Comparison of ENCODE assay signal across 11 mouse cellular contexts in genomic region chr12:77262650-77263049, GRCm38 (mm10). TPM values are rescaled to one million over a fixed set of nuclear protein-coding genes. Genes with fewer than 3 reads are reported as not detected.
A peak's percentile ranks its signal among the peaks of the same experiment; 100 is the strongest.
DNase-seq lines count a peak whose midpoint lies in the region; ATAC-seq and TF ChIP-seq lines count a peak whose summit lies in the region.
"Had no signal": no experiment of that assay in that cellular context is flagged by ENCODE, and none has a peak within 500 bp of the region (broad histone marks: within the 10 kb centered on the region; RNA-seq: fewer than 3 reads in every experiment).

No protein-coding gene starts in this region.

- H3K9ac ChIP-seq in hindbrain, embryonic 12.5 days: no peak overlapping the region
- H3K9ac ChIP-seq: liver, embryonic 15.5 days had no signal

- no peaks in the 10 kb centered on the region for H3K9me3 ChIP-seq in hindbrain, embryonic 12.5 days (replicated peaks)
- H3K9me3 ChIP-seq: liver, embryonic 15.5 days had no signal

- no peak for ATAC-seq in hindbrain, embryonic 12.5 days (ENCODE audit: low FRiP score)

- no peak overlapping the region for H3K27ac ChIP-seq in thymus, adult 2 months (ENCODE audit: control insufficient read depth, insufficient read depth, low read length)
- H3K27ac ChIP-seq in hindbrain, embryonic 12.5 days: no peak overlapping the region
- H3K27ac ChIP-seq: liver, embryonic 15.5 days had no signal

- DNase-seq in adrenal gland, postnatal 36 days: peak; percentile 9 to 39
- no peak for DNase-seq in adrenal gland, postnatal 4 days (ENCODE audit: low spot score in 2 of 2)
- DNase-seq in thymus, adult 2 months: peak; percentile 46
- no peak for DNase-seq in thymus, adult 18-20 months
- DNase-seq in lung, postnatal 25 days (ENCODE audit: low spot score): peak; percentile 14
- no peak for DNase-seq in MN1 (ENCODE audit: low spot score)
- DNase-seq in layer of hippocampus, postnatal 14 days (ENCODE audit: low spot score in 2 of 2): no peak
- DNase-seq: cerebellum, adult 11-12 months; heart, adult 11 months had no signal

- H3K4me3 ChIP-seq in thymus, adult 2 months (ENCODE audit: control insufficient read depth, insufficient read depth, low read length): no peak overlapping the region
- H3K4me3 ChIP-seq in hindbrain, embryonic 12.5 days: no peak overlapping the region
- H3K4me3 ChIP-seq: liver, embryonic 15.5 days had no signal

- no peak for TF ChIP-seq POLR2A in thymus, adult 2 months (IDR thresholded peaks at IDR 0.05; ENCODE audit: control insufficient read depth, extremely low read depth, insufficient read depth, low read length, poor library complexity)

- no peaks in the 10 kb centered on the region for H3K27me3 ChIP-seq in thymus, adult 2 months (ENCODE audit: control insufficient read depth, insufficient read depth, low read length)
- no peaks in the 10 kb centered on the region for H3K27me3 ChIP-seq in hindbrain, embryonic 12.5 days
- H3K27me3 ChIP-seq: liver, embryonic 15.5 days had no signal

- no peak for TF ChIP-seq CTCF in thymus, adult 2 months (IDR thresholded peaks at IDR 0.05; ENCODE audit: borderline replicate concordance, control insufficient read depth, extremely low read depth, insufficient read depth, low read length, poor library complexity)

- no peak overlapping the region for H3K4me2 ChIP-seq in hindbrain, embryonic 12.5 days (replicated peaks)
- H3K4me2 ChIP-seq: liver, embryonic 15.5 days had no signal

- H3K4me1 ChIP-seq in thymus, adult 2 months (replicated peaks; ENCODE audit: control insufficient read depth, insufficient read depth, low read length): no peaks in the 10 kb centered on the region
- H3K4me1 ChIP-seq in hindbrain, embryonic 12.5 days: 0 out of 2 replicates have a peak, but pooled peaks cover 3% of the 10 kb centered on the region
- H3K4me1 ChIP-seq: liver, embryonic 15.5 days had no signal

- H3K36me3 ChIP-seq in thymus, adult 2 months (ENCODE audit: control insufficient read depth, insufficient read depth, low read length): no peaks in the 10 kb centered on the region
- no peaks in the 10 kb centered on the region for H3K36me3 ChIP-seq in hindbrain, embryonic 12.5 days
- H3K36me3 ChIP-seq: liver, embryonic 15.5 days had no signal

RNA-seq across cellular contexts. Expression of gene Fut8, which starts 24.7 kb away (rescaled TPM):
- total RNA-seq in adrenal gland, postnatal 36 days (2021): 10 to 100 TPM; 39.2 to 43.0 TPM
- 10 to 100 TPM; 60.0 to 60.8 TPM for total RNA-seq in adrenal gland, postnatal 4 days (2021)
- 10.8 and 14.6 TPM in 2 replicates for polyA plus RNA-seq in thymus, adult 2 months (2012; rRNA removed)
- polyA plus RNA-seq in hindbrain, embryonic 12.5 days (2016; fragmentation: Nextera tagmentation; extraction: Ambion mirVana): 45.5 and 49.0 TPM in 2 replicates
- 10 to 100 TPM; 84.2 to 85.1 TPM for total RNA-seq in layer of hippocampus, postnatal 14 days (2021)

Comparison
In these comparisons a context has a peak if more than half of its experiments do, and no peak if none do; other contexts are left out.
1. DNase-seq: peak in adrenal gland, postnatal 36 days (2 of 2), thymus, adult 2 months (single experiment) and lung, postnatal 25 days (single experiment); none in adrenal gland, postnatal 4 days (0 of 2), thymus, adult 18-20 months (0 of 2), MN1 (single experiment) and layer of hippocampus, postnatal 14 days (0 of 2).